Mouse (Mus musculus) C2C12 (cell line): ENCODE results near the gene 6430548M08Rik. TPM values are rescaled to one million over a fixed set of nuclear protein-coding genes. Genes with fewer than 3 reads are reported as not detected.

Experiments
- H3K27me3 ChIP-seq: one replicate; pipeline ENCODE4 v1.6.1; 2011; ENCODE audit not compliant: control insufficient read depth, insufficient read depth, insufficient read length
- H3K36me3 ChIP-seq: one replicate; pipeline ENCODE4 v1.6.1; 2011; ENCODE audit not compliant: control insufficient read depth, insufficient read depth
- H3K4me3 ChIP-seq: one replicate; pipeline ENCODE4 v1.5.1; 2011; ENCODE audit warnings: mild to moderate bottlenecking, control low read depth; ENCODE audit not compliant: poor library complexity, insufficient read depth, severe bottlenecking
- H3K79me2 ChIP-seq: one replicate; pipeline ENCODE4 v1.6.1; 2011; ENCODE audit not compliant: control insufficient read depth, insufficient read depth
- H3K79me3 ChIP-seq: one replicate; pipeline ENCODE4 v1.6.1; 2011; ENCODE audit warnings: low read depth, control low read depth
- H3ac ChIP-seq: one replicate; pipeline ENCODE3; 2011; ENCODE audit warnings: low read depth; ENCODE audit not compliant: control insufficient read depth, insufficient read length
- CEBPB ChIP-seq: IDR thresholded peaks from one replicate; pipeline ENCODE4 v1.6.1; 2011; ENCODE audit warnings: low read depth, mild to moderate bottlenecking, control low read depth, moderate library complexity
- CTCF ChIP-seq: IDR thresholded peaks from one replicate; pipeline ENCODE4 v1.5.1; 2011; ENCODE audit not compliant: control insufficient read depth, insufficient read depth, insufficient read length
- FOSL1 ChIP-seq: IDR thresholded peaks from one replicate; pipeline ENCODE4 v1.8.0; 2011; ENCODE audit warnings: mild to moderate bottlenecking, low read length; ENCODE audit not compliant: poor library complexity, insufficient read depth, severe bottlenecking
- MAX ChIP-seq: IDR thresholded peaks from one replicate; pipeline ENCODE4 v1.6.1; 2011; ENCODE audit warnings: mild to moderate bottlenecking, control low read depth
- MYOD1 ChIP-seq: IDR thresholded peaks from one replicate; pipeline ENCODE4 v1.6.1; 2011; ENCODE audit warnings: low read depth; ENCODE audit not compliant: control insufficient read depth, insufficient read length
- MYOG ChIP-seq: IDR thresholded peaks from one replicate; pipeline ENCODE4 v1.6.1; 2011; ENCODE audit not compliant: control insufficient read depth, insufficient read length; ENCODE audit errors: extremely low read depth
- USF1 ChIP-seq: IDR thresholded peaks from one replicate; pipeline ENCODE4 v1.6.1; 2011; ENCODE audit warnings: low read depth, mild to moderate bottlenecking, control low read depth, moderate library complexity
- polyA plus RNA-seq: library from polyadenylated mRNA; unstranded; fragments of >200 nt; fragmentation: generic; extraction: Trizol; gene quantifications from one replicate; pipeline ENCODE4 v1.2.1, GENCODE M21; 2012; ENCODE audit warnings: missing spikeins

The 6430548M08Rik gene
- polyA plus RNA-seq, 1 experiment = 3.5 TPM

DNA sequence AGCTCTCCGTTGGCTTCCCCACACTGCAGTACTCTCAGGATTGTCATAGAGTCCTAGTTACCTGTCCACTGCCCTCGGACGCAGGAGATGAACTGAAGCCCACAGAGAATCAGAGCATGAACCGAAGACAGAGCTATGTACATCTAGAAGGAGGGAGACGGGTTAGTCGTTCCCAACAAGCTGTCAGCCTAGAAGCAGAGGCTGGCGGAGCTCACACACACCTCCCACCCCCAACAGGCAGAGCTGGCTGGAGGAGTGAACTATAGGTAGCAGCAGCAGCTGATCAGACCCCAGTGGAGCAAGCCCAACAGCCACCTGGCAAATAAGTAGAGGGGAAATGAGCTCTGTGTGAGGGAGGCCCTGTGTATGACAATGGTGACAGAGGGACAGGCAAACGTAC lies 29.2 kb upstream of the 6430548M08Rik start:
- H3K27me3 ChIP-seq = no peaks in the 10 kb centered on the region
- H3ac ChIP-seq = no peak overlapping the region
- no peaks in the 10 kb centered on the region for H3K79me2 ChIP-seq
- H3K36me3 ChIP-seq = peaks cover 27% of the 10 kb centered on the region
- no peak for TF ChIP-seq MYOG
- TF ChIP-seq MYOD1 = no peak
- TF ChIP-seq MAX = no peak
- TF ChIP-seq FOSL1 = no peak
- no peak for TF ChIP-seq USF1
- TF ChIP-seq CEBPB = no peak
- no peak for TF ChIP-seq CTCF
- H3K79me3 ChIP-seq = no peaks in the 10 kb centered on the region
- H3K4me3 ChIP-seq = no peak overlapping the region

DNA sequence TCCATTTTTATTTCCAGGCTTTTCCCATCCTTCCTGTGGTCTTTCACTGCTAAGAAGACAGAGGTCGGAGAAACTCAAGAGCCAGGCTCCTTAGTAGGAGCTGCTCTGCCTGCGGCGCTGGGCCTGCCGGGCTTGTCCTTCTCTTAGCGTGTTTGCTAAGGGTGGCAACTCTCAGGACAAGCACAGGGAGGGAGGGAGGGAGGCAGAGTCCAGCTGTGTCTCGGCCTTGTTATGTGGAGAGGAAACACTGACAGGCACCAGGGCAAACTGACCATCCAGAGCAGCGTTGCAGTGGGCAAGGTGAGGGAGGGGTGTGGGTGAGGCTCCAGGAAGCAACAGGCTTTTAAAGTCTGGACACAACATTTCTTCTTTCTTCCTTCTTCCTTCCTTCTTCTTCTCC lies 24.4 kb upstream of the 6430548M08Rik start:
- TF ChIP-seq FOSL1 = no peak
- no peak for TF ChIP-seq USF1
- no peak for TF ChIP-seq CTCF
- TF ChIP-seq MYOG = no peak
- no peak for TF ChIP-seq MYOD1
- TF ChIP-seq CEBPB = no peak
- TF ChIP-seq MAX = no peak
- Histone ChIP-seq H3K36me3 (peaks cover 34% of the 10 kb centered on the region), H3K27me3 (no peaks in the 10 kb centered on the region)

DNA sequence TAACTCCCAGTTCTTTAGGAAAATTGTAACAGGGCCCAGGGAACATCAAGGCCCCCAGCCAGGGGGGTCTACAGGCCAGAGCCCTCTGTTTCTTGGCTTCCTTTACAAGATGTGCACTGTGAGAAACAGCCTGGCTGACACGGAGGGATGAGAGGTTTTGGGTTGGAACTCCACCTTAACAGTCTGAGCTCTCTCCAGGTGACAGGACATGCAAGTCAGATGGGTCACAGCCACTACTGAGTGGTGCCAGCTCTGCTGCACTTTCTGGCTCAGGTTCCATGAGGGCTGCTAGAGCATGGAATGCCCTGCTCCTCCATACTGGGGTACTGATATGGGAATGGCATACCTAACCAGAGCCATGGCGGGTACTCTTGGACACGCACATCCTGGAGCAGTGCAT lies 22.9 kb upstream of the 6430548M08Rik start:
- Histone ChIP-seq H3ac (no peak overlapping the region), H3K79me2 (peaks cover 21% of the 10 kb centered on the region), H3K79me3 (peaks cover under 1% of the 10 kb centered on the region), H3K27me3 (no peaks in the 10 kb centered on the region), H3K36me3 (peaks cover 28% of the 10 kb centered on the region), H3K4me3 (no peak overlapping the region)
- no peak for TF ChIP-seq CEBPB
- TF ChIP-seq MYOD1 = no peak
- no peak for TF ChIP-seq MYOG
- no peak for TF ChIP-seq FOSL1
- TF ChIP-seq MAX = no peak
- TF ChIP-seq USF1 = no peak

More for the DNA sequence above, 24.4 kb upstream of the 6430548M08Rik start:
- Histone ChIP-seq H3ac (no peak overlapping the region), H3K79me2 (peaks cover 7% of the 10 kb centered on the region), H3K79me3 (no peaks in the 10 kb centered on the region), H3K4me3 (no peak overlapping the region)

DNA sequence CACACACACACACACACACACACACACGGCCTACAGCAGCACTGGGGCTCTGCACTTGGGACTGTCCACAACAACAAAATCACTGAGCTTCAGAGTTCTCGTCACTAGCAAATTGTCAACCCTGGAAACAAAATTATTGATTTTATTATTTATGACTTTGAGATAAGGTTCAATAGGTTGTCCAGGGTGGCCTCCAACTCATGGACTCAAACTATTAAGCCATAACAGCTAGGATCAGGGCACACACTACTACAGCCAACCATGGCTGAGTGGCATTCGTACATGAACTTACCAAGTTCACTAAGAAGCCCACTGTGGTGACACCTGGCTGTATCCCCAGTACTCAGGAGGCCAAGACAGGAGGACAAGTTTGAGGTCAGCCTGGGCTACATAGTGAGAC lies 20.8 kb upstream of the 6430548M08Rik start:
- no peaks in the 10 kb centered on the region for H3K27me3 ChIP-seq

DNA sequence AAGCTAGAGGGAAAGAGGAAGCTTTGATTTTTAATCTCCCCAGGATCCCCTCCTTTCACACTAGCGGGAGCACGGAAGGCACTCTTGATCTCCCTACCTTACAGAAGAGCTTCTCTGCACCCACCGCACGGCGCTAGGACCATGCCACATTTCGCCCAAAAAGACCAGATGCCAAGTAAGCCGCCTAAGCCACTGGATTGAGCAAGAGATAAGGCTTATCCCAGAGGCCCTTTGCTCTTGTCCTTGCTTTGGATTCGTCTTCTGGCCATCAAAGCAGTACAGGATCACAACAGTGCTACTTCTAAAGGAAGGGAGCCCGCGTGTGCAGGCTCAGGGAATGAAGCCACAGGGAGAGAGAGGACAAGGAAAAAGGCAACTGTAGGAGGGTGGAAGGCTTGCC lies 19.2 kb upstream of the 6430548M08Rik start:
- no peak overlapping the region for H3K4me3 ChIP-seq
- peaks cover 20% of the 10 kb centered on the region for H3K36me3 ChIP-seq
- no peak for TF ChIP-seq USF1
- TF ChIP-seq MAX = no peak
- TF ChIP-seq CTCF = no peak
- peaks cover 55% of the 10 kb centered on the region for H3K79me2 ChIP-seq
- no peaks in the 10 kb centered on the region for H3K27me3 ChIP-seq
- H3ac ChIP-seq = no peak overlapping the region
- H3K79me3 ChIP-seq = peaks cover 12% of the 10 kb centered on the region

More for the DNA sequence above, 20.8 kb upstream of the 6430548M08Rik start:
- Histone ChIP-seq H3K36me3 (peaks cover 20% of the 10 kb centered on the region), H3K79me3 (peaks cover 6% of the 10 kb centered on the region), H3K79me2 (peaks cover 38% of the 10 kb centered on the region), H3ac (no peak overlapping the region), H3K4me3 (no peak overlapping the region)
- no peak for TF ChIP-seq MYOG
- no peak for TF ChIP-seq CTCF
- no peak for TF ChIP-seq USF1
- no peak for TF ChIP-seq MYOD1
- TF ChIP-seq CEBPB = no peak
- no peak for TF ChIP-seq FOSL1
- TF ChIP-seq MAX = no peak

DNA sequence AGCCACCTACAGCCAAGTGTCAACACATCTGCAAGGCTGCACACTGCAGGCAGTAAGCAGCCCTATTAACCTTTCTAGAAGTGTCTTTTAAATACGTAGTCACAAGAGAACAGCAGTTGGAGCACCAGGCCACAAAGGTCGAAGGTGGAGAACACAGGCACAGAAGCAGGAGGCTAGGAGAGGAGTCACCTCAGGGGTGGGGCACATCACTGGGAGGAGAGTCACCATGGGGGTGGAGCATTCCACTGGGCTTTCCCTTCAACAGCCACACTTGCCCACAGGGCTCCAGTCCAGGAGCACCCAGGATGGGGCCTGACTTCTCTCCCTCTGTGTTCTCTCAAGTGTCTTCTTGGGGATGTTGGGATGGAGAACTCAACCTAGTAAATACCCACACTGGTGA lies 17.5 kb upstream of the 6430548M08Rik start:
- peaks cover 18% of the 10 kb centered on the region for H3K36me3 ChIP-seq
- H3K79me2 ChIP-seq = peaks cover 70% of the 10 kb centered on the region
- H3K79me3 ChIP-seq = peaks cover 21% of the 10 kb centered on the region
- H3K4me3 ChIP-seq = no peak overlapping the region
- TF ChIP-seq FOSL1 = no peak
- no peak for TF ChIP-seq CTCF
- TF ChIP-seq MAX = no peak
- no peak for TF ChIP-seq MYOD1
- TF ChIP-seq MYOG = no peak
- TF ChIP-seq CEBPB = no peak
- TF ChIP-seq USF1 = no peak
- no peak overlapping the region for H3ac ChIP-seq
- no peaks in the 10 kb centered on the region for H3K27me3 ChIP-seq
